Mouse (Mus musculus) heart, adult 2 months (tissue): ENCODE measurements around the gene Cilp. TPM values are rescaled to one million over a fixed set of nuclear protein-coding genes. Genes with fewer than 3 reads are reported as not detected.
"Not testable (repeated sequence)": the region's sequence is repeated elsewhere in the genome, so short reads cannot be mapped to it uniquely, and the experiment has no call there.

ENCODE experiments used
- DNase-seq, 2 experiments: peaks; one replicate each; pipeline ENCODE4 v3.0.0; 2021
- H3K27ac ChIP-seq: fragments of 200-600 bp; 2 replicates; pipeline ENCODE4 v1.8.1; 2022
- H3K27me3 ChIP-seq: fragments of 200-500 bp; 2 replicates; pipeline ENCODE4 v1.6.1; 2012; ENCODE audit warnings: mild to moderate bottlenecking, low read length, inconsistent platforms, mixed read lengths; ENCODE audit not compliant: control insufficient read depth, insufficient read depth
- H3K36me3 ChIP-seq: fragments of 200-500 bp; 2 replicates; pipeline ENCODE4 v1.6.1; 2012; ENCODE audit warnings: low read length, inconsistent platforms; ENCODE audit not compliant: control insufficient read depth, insufficient read depth
- H3K4me1 ChIP-seq: fragments of 200-500 bp; 2 replicates; pipeline ENCODE4 v1.6.1; 2011; ENCODE audit warnings: low read length; ENCODE audit not compliant: control insufficient read depth, insufficient read depth
- H3K4me3 ChIP-seq: fragments of 200-600 bp; 2 replicates; pipeline ENCODE4 v1.8.1; 2022
- H3K79me2 ChIP-seq: fragments of 200-500 bp; replicated peaks from 2 replicates; pipeline ENCODE4 v1.6.1; 2012; ENCODE audit warnings: mild to moderate bottlenecking, inconsistent platforms, low read length, moderate library complexity, mixed read lengths; ENCODE audit not compliant: control insufficient read depth, insufficient read depth
- H3K9ac ChIP-seq: fragments of 200-500 bp; 2 replicates; pipeline ENCODE4 v1.6.1; 2012; ENCODE audit warnings: low read depth, mild to moderate bottlenecking, control low read depth, inconsistent platforms, low read length, mixed read lengths
- CTCF ChIP-seq: fragments of 200-600 bp; IDR thresholded peaks from 2 replicates; pipeline ENCODE4 v1.8.1; 2022; ENCODE audit warnings: antibody characterized with exemption, mild to moderate bottlenecking, moderate library complexity
- EP300 ChIP-seq: fragments of 200-500 bp; IDR thresholded peaks from 2 replicates; pipeline ENCODE4 v1.6.1; 2011; ENCODE audit warnings: low read depth, low read length, control low read depth; ENCODE audit not compliant: insufficient read depth
- POLR2A ChIP-seq: fragments of 200-500 bp; IDR thresholded peaks from 2 replicates; pipeline ENCODE4 v1.6.1; 2011; ENCODE audit warnings: mild to moderate bottlenecking, low read depth, low read length, control low read depth; ENCODE audit not compliant: insufficient read depth
- WGBS: fragments of 180-500 bp; shearing (Covaris S2); methylation state at CpG from one replicate; pipeline ENCODE4 v1.1.7; 2018; 5-methylcytosine and 5-hydroxymethylcytosine counted together
- intact Hi-C: fragments of 180-260 bp; cut with DNase I; formaldehyde crosslinking; loops from one replicate; pipeline ENCODE4 v1.15.1; 2025
- polyA plus RNA-seq: library from polyadenylated mRNA; depleted of rRNA; stranded (reverse); fragments of >200 nt; gene quantifications from 2 replicates; pipeline ENCODE4 v1.2.3, GENCODE M21; 2012
- total RNA-seq, 2 experiments: library from RNA; stranded (reverse); gene quantifications; 2 replicates each; pipeline ENCODE4 v1.2.3; 2021

The Cilp gene
- total and polyA plus RNA-seq, 3 experiments, result 3.0 to 4.8 (median 4.8) TPM

DNA sequence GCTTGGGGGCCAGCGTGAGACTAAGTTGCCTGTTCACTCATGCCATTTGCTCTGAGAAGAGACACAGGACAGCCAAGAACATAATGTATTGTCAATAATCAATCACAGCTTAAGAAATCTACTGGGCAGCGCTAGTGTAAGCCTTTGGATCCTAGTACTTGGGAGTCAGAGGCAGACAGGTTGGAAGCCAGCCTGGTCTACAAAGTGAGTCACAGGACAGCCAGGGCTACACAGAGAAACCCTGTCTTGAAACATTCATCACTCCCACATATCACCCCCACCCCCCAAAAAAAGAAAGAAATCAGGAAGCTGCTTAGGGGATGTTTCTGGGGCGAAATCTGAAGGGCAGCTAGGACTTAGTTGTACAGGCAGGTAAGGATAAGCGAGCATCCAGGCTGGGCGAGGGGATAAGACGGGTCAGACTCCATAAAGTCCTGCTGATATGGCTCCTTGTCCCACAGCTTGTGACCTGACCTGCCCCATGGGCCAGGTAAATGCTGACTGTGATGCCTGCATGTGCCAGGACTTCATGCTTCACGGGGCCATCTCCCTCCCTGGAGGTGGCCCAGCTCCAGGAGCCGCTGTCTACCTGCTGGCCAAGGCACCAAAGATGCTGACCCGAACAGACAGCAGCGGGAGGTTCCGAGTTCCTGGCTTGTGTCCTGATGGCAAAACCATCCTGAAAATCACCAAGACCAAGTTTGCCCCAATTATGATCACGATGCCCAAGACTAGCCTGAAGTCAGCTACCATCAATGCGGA is 8.2 kb downstream of the Cilp start:
- Histone ChIP-seq H3K27ac (no peak overlapping the region), H3K4me1 (no peaks in the 10 kb centered on the region), H3K36me3 (no peaks in the 10 kb centered on the region), H3K9ac (no peak overlapping the region), H3K27me3 (no peaks in the 10 kb centered on the region), H3K79me2 (no peaks in the 10 kb centered on the region), H3K4me3 (no peak overlapping the region)
- 89% methylated on average over 13 of the region's 13 CpGs for WGBS
- TF ChIP-seq CTCF, result no peak
- TF ChIP-seq EP300, result no peak
- intact Hi-C loops, result no loop called here
- DNase-seq, result no peak

DNA sequence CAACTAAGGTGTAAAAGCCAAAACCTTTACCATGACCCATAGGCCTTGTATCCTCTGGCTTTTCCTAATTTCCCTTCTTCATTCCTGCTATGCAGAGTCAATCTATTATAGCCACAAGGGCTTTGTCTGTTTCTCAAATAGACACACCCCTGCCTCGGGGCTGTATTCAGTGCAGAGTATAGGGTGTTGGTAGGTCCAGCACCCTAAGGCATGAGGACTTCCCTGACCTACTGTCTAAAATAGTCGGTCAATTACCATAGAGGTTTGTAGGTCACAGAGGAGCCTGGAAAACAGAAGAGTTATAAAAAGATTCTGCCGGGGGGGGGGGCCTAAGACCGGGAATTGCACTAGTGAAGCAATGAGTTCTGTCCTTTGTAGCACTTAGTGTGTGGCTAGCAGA is 8.9 kb downstream of the Cilp start:
- TF ChIP-seq EP300, result no peak
- TF ChIP-seq POLR2A, result no peak
- TF ChIP-seq CTCF, result no peak
- Histone ChIP-seq H3K27ac (no peak overlapping the region), H3K4me3 (no peak overlapping the region), H3K27me3 (no peaks in the 10 kb centered on the region), H3K79me2 (no peaks in the 10 kb centered on the region), H3K4me1 (no peaks in the 10 kb centered on the region), H3K36me3 (no peaks in the 10 kb centered on the region), H3K9ac (no peak overlapping the region)
- no peak for DNase-seq
- intact Hi-C loops, result no loop called here
- 59% methylated on average over 4 of the region's 4 CpGs for WGBS

DNA sequence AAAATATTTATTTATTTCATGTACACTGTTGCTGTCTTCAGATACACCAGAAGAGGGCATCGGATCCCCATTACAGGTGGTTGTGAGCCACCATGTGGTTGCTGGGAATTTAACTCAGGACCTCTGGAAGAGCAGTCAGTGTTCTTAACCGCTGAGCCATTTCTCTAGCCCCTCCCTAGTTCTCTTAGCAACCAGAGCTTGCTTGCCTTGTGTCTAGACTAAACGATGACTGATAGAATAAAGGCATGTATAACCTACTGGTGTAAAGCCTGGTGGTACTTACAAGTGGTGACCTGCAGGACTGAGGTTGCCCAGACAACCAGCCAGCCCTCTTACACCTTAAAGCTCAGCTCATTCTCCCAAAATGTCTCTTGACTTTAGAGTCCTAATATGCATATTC is 9.9 kb downstream of the Cilp start:
- H3K27me3 ChIP-seq, H3K9ac ChIP-seq, H3K27ac ChIP-seq, H3K79me2 ChIP-seq, DNase-seq, H3K4me3 ChIP-seq, intact Hi-C loops, H3K36me3 ChIP-seq, H3K4me1 ChIP-seq: not testable (repeated sequence)
- WGBS, result 88% methylated on average over 3 of the region's 3 CpGs

DNA sequence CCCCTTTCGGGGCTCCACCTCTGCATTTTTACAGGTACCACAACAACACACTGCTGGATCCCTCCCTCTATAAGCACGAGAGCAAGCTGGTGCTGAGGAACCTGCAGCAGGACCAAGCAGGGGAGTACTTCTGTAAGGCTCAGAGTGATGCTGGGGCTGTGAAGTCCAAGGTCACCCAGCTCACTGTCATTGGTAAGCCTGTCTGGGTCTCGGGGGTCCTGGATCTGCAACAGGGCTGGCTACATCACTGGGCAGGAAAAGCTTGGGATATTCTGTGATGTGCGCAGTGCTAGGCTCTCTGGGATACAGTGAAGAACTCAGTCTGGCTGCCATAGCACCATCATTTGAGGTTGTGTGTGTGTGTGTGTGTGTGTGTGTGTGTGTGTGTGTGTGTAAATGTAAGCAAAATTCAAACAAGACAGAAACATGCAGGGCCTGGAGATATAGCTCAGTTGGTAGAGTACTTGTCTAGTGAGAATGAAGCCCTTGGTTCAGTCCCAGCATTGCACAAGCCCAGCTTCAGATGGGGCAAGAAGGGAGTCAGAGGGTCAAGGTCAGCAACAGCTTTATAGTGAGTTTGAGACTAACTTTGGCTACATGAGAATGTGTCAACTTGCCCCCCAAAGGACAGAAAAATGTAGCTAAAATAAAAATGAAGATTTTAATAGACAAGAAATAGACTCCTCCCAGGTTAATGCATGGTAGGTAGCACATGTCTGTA is 11.0 kb downstream of the Cilp start:
- no peak for DNase-seq
- no peak for TF ChIP-seq EP300
- H3K4me3 ChIP-seq, result no peak overlapping the region
- 76% methylated on average over 4 of the region's 4 CpGs for WGBS
- H3K79me2 ChIP-seq, result no peaks in the 10 kb centered on the region
- H3K36me3 ChIP-seq, result no peaks in the 10 kb centered on the region
- H3K27me3 ChIP-seq, result no peaks in the 10 kb centered on the region
- H3K9ac ChIP-seq, result no peak overlapping the region
- H3K4me1 ChIP-seq, result no peaks in the 10 kb centered on the region; the same call in 1 of the 2 replicates
- no peak overlapping the region for H3K27ac ChIP-seq
- intact Hi-C loops, result no loop called here

DNA sequence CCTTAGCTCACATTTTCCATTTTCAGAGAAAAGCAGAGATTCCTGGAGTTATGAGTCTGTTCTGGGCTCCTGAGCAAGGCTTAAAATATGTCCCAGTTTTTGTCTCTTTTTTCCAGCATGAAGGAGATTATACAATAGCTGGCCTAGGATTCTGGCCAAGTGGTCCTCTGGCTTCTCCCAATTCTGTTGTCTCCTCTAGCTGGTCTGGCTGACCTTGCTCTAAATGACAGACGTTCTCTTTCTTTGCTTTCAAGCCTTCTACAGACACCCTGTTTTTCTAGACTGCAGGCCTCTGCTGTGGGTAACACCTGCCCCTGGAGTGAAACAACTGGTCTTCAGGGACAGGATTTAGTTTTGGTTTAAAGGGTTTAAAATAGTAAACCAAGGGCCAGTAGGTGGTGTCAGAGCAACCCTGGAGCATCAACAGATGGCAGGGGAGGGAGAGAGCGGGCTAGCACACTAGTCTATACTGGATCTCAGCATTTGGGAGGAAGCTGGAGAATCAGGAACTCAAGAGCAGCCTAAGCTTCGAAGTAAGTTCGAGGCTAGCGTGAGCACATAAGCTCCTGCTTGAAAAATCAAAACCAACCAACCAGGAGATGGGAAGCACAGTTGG is 16.7 kb downstream of the Cilp start:
- Histone ChIP-seq H3K27me3 (no peaks in the 10 kb centered on the region), H3K9ac (no peak overlapping the region), H3K4me1 (peaks cover 2% of the 10 kb centered on the region; the same call in 1 of the 2 replicates), H3K36me3 (no peaks in the 10 kb centered on the region), H3K79me2 (no peaks in the 10 kb centered on the region), H3K4me3 (no peak overlapping the region), H3K27ac (peak overlapping the region; percentile 55; the same call in 1 of the 2 replicates)
- intact Hi-C loops, result loop anchor here (1.0 to 5.0 kb wide), 4 partner anchors 22 to 149 kb away; no protein-coding TSS in a partner anchor
- peak in 1 of 2 experiments; percentile 39 for DNase-seq
- TF ChIP-seq EP300 (0 out of 2 replicates have a peak, but pooled peaks have one; percentile 9), CTCF (peak; percentile 25; the same call in 1 of the 2 replicates), POLR2A (no peak)
- WGBS, result 61% methylated on average over 5 of the region's 5 CpGs

DNA sequence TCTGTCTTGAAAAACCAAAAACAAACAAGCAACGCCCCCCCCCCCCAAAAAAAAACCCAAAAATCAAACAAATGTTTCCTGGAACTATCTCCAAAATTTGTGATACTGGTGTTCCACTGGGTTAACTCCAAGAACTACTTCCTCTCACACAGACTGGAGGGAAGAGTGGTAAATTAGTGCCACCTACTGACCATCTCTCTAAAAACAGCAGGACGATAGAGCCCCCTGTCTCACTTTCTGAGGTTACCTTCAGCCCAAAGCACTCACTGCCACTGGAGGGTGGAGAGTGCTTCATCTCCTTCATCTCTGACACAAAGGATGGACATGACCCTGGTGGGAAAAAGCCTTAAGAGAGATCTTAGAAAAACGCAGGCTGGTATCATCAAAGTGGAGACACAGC is 18.3 kb downstream of the Cilp start:
- H3K27ac ChIP-seq, result no peak overlapping the region
- H3K27me3 ChIP-seq, result no peaks in the 10 kb centered on the region
- TF ChIP-seq CTCF (peak; percentile 70), EP300 (no peak), POLR2A (no peak)
- peaks cover 2% of the 10 kb centered on the region; the same call in 1 of the 2 replicates for H3K4me1 ChIP-seq
- 5% methylated on average over 3 of the region's 3 CpGs for WGBS
- DNase-seq, result no peak
- no peaks in the 10 kb centered on the region for H3K36me3 ChIP-seq
- H3K4me3 ChIP-seq, result no peak overlapping the region
- intact Hi-C loops, result loop anchor here (2.0 to 5.0 kb wide), 3 partner anchors 56 to 150 kb away; no protein-coding TSS in a partner anchor
- H3K9ac ChIP-seq, result no peak overlapping the region
- no peaks in the 10 kb centered on the region for H3K79me2 ChIP-seq

DNA sequence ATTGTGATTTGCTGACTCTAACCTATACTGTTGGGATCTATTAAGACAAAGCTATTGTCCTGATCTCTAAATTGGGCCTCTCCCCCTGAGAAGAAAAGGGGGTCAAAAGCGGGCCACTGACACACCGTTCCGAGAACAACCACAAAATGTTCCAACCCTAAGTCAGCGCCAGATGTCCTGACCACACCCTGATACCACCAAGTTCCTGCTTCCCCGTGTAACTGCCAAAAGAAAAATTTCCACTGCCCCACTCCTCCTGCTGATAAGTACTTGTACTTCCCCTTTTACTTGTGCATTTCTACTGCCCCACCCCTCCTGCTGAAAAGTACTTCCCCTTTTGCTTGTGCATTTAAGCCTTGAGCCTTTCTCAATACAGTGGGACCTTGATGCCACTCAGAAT is 23.3 kb downstream of the Cilp start:
- intact Hi-C loops, H3K36me3 ChIP-seq, H3K4me1 ChIP-seq, DNase-seq, H3K9ac ChIP-seq, H3K4me3 ChIP-seq, H3K27ac ChIP-seq, H3K79me2 ChIP-seq, H3K27me3 ChIP-seq: not testable (repeated sequence)
- 54% methylated on average over 5 of the region's 5 CpGs for WGBS
